Mouse (Mus musculus) cerebellum, postnatal 36 days (tissue): Measurements from ENCODE around the gene Ankdd1b.

Source experiments
- DNase-seq, 2 experiments: peaks; one replicate each; pipeline ENCODE4 v3.0.0; 2021 to 2022; ENCODE audit warnings: mixed read lengths in 2 of 2

The Ankdd1b gene

GRCm38 (mm10) chr13:96401251-96401650 lies 69.7 kb downstream of the Ankdd1b start:
- no peak for DNase-seq

- DNase-seq, result no peak
Measured at GRCm38 (mm10) chr13:96389301-96389700, 81.7 kb downstream of the Ankdd1b start.

GRCm38 (mm10) chr13:96388042-96388888 lies 82.7 kb downstream of the Ankdd1b start, which contains the start of gene Poc5:
Gene Poc5 (plus strand): TSS chr13:96388294.
- DNase-seq, result peak; percentile 97 to 100

- no peak for DNase-seq
Measured at GRCm38 (mm10) chr13:96377883-96378282, 93.1 kb downstream of the Ankdd1b start.

- no peak for DNase-seq
Measured at GRCm38 (mm10) chr13:96376871-96377270, 94.1 kb downstream of the Ankdd1b start.

GRCm38 (mm10) chr13:96375519-96375918 lies 95.5 kb downstream of the Ankdd1b start:
- DNase-seq, result no peak
